Mouse (Mus musculus) lung, postnatal 36 days (tissue): ENCODE measurements at regions not wholly inside any gene's neighbourhood (a gene's known extent, or its start where the extent isn't known, plus 50 kb on each side); places are given as distances from the start of the nearest gene placed in this dataset.

Experiments used
- DNase-seq: peaks from one replicate; pipeline ENCODE4 v3.0.0; 2022; ENCODE audit warnings: mixed read lengths

- DNase-seq: no peak
Observed at GRCm38 (mm10) chr9:67165486-67165885, 116.3 kb upstream of the Tpm1 start.

- DNase-seq: no peak
Observed at GRCm38 (mm10) chr9:67163746-67164145, 114.5 kb upstream of the Tpm1 start.

DNA sequence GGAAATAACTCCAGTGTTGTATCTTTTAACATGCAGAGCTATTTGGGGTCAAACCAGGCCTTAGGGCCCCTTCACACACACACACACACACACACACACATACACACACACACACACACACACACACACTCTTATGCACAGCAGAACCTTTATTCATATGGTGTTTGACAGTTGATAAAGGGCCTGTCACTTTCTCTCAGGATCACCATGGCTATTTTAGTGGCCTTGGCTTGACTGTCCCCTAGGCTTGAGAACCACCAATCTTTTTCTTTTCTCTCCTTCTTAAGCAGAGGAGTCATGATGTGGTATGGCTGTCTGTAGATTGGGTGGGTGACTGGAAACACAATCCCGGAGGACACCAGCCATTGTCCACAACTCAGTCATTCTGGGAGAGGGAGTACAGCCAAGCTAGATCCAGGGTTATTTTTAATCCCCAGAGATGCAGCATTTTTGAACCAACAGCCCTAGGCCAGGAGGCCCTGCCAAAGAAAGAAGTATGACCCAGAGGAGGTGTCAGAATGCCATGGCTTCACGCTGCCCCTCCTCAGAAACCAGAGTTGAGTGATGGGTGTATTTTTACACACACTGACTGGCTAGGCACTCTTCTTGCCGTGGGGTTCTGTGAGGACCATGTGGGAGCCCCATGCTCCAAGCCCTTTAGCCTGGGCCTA is 111.7 kb upstream of the Tpm1 start:
- DNase-seq: no peak

- DNase-seq: no peak
Observed at GRCm38 (mm10) chr9:67160350-67160749, 111.1 kb upstream of the Tpm1 start.

- peak; percentile 65 for DNase-seq
Observed at GRCm38 (mm10) chr9:67156590-67157259, 107.5 kb upstream of the Tpm1 start.

DNA sequence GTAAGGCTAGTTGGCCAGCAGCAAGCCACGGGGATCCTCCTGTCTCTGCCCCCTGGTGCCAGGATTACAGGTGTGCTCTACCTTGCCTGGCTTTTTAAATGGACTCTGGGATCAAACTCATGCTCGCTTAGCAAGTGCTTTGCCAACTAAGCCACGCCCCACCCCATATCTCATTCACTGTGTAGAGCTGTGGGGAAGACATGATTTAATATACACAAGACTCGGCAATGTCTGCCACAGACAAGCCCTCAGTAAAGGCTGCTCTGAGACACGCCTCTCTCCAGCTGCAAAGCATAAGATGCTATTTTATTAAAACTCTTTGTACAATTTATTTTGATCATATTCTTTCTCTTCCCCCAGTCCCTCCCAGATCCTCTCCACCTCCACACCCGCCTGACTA is 104.9 kb upstream of the Tpm1 start:
- DNase-seq: no peak

- DNase-seq: no peak
Observed at GRCm38 (mm10) chr9:67153333-67153732, 104.1 kb upstream of the Tpm1 start.

GRCm38 (mm10) chr9:67147656-67148055 is 98.5 kb upstream of the Tpm1 start:
- no peak for DNase-seq

GRCm38 (mm10) chr9:67145392-67145791 is 96.2 kb upstream of the Tpm1 start:
- no peak for DNase-seq

DNA sequence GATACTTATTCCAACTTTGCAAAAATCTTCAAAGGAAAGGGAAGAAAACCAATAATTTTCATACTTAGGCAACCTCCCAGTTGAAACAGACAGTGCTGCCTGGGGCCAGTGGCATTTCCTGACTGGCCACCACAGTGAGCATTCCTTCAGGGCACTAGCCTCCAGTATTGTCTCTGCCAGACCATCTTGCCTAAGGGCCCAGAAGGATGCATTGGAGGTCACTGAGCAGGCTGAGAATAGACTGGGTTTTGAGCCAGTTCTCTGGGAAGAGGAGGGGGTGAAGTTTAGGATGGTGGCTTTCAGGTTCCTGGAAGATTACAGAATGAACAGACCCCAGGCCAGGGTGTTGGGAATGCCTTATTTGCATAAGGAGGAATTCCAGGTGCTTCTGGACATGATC is 95.3 kb upstream of the Tpm1 start:
- DNase-seq: no peak

GRCm38 (mm10) chr9:67140319-67140887 is 91.2 kb upstream of the Tpm1 start:
- DNase-seq: no peak

- no peak for DNase-seq
Observed at GRCm38 (mm10) chr9:67137681-67138080, 88.5 kb upstream of the Tpm1 start.

GRCm38 (mm10) chr9:67137141-67137540 is 87.9 kb upstream of the Tpm1 start:
- no peak for DNase-seq

DNA sequence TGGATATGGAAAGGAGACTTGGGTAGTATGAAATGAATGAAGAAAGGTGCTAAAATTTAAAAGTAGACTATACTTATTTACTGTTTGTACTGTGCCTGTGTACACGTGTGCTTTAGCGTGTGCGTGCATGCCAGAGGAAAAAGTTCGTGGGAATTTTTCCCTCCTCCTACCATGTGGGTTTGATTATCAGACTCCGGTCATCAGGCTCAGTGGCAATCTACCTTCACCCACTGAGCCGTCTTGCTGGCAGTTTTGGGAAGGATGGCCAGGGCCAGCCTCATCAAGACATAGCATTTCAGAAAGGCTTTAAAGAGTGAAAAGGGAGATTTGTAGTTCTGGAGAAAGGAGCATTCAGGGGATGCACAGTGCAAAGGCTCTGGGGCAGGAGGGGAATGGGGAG is 87.0 kb upstream of the Tpm1 start:
- DNase-seq: no peak

- no peak for DNase-seq
Observed at GRCm38 (mm10) chr9:67134378-67134777, 85.2 kb upstream of the Tpm1 start.

- no peak for DNase-seq
Observed at GRCm38 (mm10) chr9:67132370-67132769, 83.2 kb upstream of the Tpm1 start.

DNA sequence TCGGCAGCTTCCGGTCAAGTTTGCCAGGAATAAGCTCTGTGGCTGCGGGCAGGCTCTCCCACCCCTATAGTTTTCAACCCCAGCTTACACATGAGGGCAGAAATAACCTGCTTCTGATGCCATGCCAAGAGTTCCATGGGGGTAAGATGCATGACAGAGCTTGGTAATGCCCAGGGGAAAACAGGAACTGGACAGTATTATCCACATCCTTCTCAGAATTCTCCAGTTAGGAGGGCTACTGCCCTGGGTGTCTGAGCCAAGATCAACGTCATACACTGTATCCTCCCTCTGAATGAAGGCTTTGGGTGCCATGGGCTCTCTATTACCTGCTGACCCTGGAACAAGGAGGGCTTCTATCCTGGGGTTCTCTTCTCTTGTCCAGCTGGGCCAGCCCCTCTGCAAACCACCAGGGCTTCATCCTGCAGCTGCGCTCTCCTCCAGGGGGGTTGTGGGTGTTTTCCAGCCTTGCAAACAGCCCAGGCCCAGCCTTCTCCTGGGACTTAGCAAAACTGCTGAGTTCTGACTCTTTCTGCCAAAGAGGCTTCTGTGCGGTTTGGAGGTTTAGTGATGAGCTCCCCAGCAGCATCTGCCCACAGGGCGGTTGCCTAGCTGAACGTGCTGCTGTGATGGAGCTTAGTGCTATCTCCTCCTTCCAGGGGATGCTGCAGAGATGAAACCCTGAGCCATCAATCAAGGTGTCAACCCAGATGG is 81.7 kb upstream of the Tpm1 start:
- DNase-seq: no peak

GRCm38 (mm10) chr9:67129891-67130290 is 80.7 kb upstream of the Tpm1 start:
- no peak for DNase-seq

GRCm38 (mm10) chr9:67129095-67129494 is 79.9 kb upstream of the Tpm1 start:
- DNase-seq: no peak

GRCm38 (mm10) chr9:67121691-67122090 is 72.5 kb upstream of the Tpm1 start:
- no peak for DNase-seq

GRCm38 (mm10) chr9:67118880-67119644 is 69.9 kb upstream of the Tpm1 start:
- no peak for DNase-seq

- DNase-seq: no peak
Observed at GRCm38 (mm10) chr9:67118429-67118828, 69.2 kb upstream of the Tpm1 start.

DNA sequence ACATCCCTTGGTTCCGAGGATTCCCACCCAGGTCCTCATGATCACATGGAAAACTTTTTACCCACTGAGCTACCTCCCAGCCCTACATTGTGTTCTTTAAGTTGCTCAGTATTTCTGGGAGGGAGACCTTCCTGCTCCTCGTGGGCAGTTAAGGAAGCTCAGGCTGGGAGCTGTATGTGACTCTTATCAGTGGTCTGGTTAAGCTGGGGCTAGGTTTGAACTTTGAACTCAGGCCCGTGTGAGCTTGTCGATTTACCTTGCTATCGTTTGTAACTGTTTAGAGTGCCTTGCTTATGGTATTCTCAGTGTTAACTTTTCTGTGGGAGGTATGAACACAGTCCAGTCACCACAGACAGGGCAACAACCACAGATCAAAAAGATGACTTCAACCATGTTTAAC is 68.4 kb upstream of the Tpm1 start:
- DNase-seq: no peak
